Mouse (Mus musculus): ENCODE data around the gene Map2k5. TPM values are rescaled to one million over a fixed set of nuclear protein-coding genes. Genes with fewer than 3 reads are reported as not detected.

Gene Map2k5
- polyA plus RNA-seq, 1 experiment = 23.1 TPM

GRCm38 (mm10) chr9:63356721-63357120 is 21.0 kb downstream of the Map2k5 start:
- Histone ChIP-seq H3K4me1 (ENCODE audit: control insufficient read depth, insufficient read depth, insufficient read length, low read length) (no peaks in the 10 kb centered on the region), H3K4me3 (ENCODE audit: insufficient read depth, low read depth, low read length) (no peak overlapping the region), H3K27ac (replicated peaks; ENCODE audit: low read depth, low read length) (no peak overlapping the region)

DNA sequence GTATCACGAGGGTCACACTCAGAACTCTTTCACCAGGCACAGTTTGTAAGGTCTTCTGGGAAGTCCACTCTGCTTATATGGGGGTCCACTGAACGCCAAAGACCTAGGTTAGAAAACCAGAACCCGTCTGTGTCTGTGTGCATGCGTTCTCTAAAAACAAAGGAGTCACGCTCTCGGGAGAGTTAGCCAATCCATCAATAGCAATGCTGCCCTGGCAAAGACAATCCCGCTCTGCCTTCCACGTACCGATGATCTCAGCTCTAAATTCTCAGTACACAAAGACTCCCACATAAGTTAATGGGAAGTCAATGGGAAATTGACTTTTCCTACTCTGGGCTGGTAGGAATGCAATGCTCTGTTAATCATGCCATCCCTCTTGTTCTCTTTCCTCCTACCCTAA is 21.4 kb downstream of the Map2k5 start:
- H3K27ac ChIP-seq (replicated peaks; ENCODE audit: low read depth, low read length) = no peak overlapping the region
- H3K4me1 ChIP-seq (ENCODE audit: control insufficient read depth, insufficient read depth, insufficient read length, low read length) = no peaks in the 10 kb centered on the region
- H3K4me3 ChIP-seq (ENCODE audit: insufficient read depth, low read depth, low read length) = no peak overlapping the region

DNA sequence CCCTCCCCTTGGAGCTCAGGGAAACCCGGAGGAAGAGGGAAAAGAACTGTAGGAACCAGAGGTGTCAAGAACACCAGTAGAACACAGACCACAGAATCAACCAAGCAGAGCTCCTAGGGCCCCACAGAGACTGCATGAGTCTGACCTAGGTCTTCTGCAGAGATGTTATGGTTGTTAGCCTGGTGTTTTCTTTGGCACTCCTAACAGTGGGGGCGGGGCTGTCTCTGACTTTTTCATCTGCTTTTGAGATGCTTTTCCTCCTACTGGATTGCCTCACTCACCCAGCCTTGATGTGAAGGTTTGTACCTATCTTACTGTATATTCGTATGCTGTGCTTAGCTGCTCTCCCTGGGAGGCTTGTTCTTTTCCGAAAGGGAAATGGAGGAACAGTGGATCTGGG is 23.5 kb downstream of the Map2k5 start:
- Histone ChIP-seq H3K27ac (replicated peaks; ENCODE audit: low read depth, low read length) (no peak overlapping the region), H3K4me1 (ENCODE audit: control insufficient read depth, insufficient read depth, insufficient read length, low read length) (no peaks in the 10 kb centered on the region), H3K4me3 (ENCODE audit: insufficient read depth, low read depth, low read length) (no peak overlapping the region)

- Histone ChIP-seq H3K4me3 (ENCODE audit: insufficient read depth, low read depth, low read length) (no peak overlapping the region), H3K27ac (replicated peaks; ENCODE audit: low read depth, low read length) (no peak overlapping the region), H3K4me1 (ENCODE audit: control insufficient read depth, insufficient read depth, insufficient read length, low read length) (peaks cover 2% of the 10 kb centered on the region; the same call in 1 of the 2 replicates)
These were observed 27.7 kb downstream of the Map2k5 start for GRCm38 (mm10) chr9:63350030-63350429.

DNA sequence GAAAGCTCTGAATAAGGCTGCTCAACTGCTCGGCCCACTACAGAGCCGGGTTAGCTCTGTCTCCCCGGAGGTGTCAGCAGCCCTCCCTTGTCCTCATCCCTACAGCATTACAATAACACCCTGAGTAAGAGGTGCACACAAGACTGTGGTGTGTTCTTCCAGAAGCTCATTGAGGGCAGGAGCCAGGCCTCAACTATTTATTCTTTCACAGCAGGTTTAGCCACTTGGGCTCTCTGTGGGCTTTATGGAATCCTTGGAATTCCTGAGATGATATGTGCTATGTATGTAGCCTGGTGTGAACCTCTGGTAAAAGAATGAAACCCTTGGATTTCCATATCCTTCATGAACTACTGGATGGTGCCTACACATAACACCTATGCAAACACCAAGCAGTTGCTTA is 28.5 kb downstream of the Map2k5 start:
- peaks cover 2% of the 10 kb centered on the region; the same call in 1 of the 2 replicates for H3K4me1 ChIP-seq (ENCODE audit: control insufficient read depth, insufficient read depth, insufficient read length, low read length)
- no peak overlapping the region for H3K27ac ChIP-seq (replicated peaks; ENCODE audit: low read depth, low read length)
- H3K4me3 ChIP-seq (ENCODE audit: insufficient read depth, low read depth, low read length) = no peak overlapping the region

GRCm38 (mm10) chr9:63348146-63348545 is 29.6 kb downstream of the Map2k5 start:
- H3K4me1 ChIP-seq (ENCODE audit: control insufficient read depth, insufficient read depth, insufficient read length, low read length) = peaks cover 2% of the 10 kb centered on the region; the same call in 1 of the 2 replicates
- H3K4me3 ChIP-seq (ENCODE audit: insufficient read depth, low read depth, low read length) = no peak overlapping the region
- H3K27ac ChIP-seq (replicated peaks; ENCODE audit: low read depth, low read length) = no peak overlapping the region

GRCm38 (mm10) chr9:63346029-63346428 is 31.7 kb downstream of the Map2k5 start:
- Histone ChIP-seq H3K27ac (replicated peaks; ENCODE audit: low read depth, low read length) (no peak overlapping the region), H3K4me1 (ENCODE audit: control insufficient read depth, insufficient read depth, insufficient read length, low read length) (peaks cover 2% of the 10 kb centered on the region; the same call in 1 of the 2 replicates), H3K4me3 (ENCODE audit: insufficient read depth, low read depth, low read length) (no peak overlapping the region)

DNA sequence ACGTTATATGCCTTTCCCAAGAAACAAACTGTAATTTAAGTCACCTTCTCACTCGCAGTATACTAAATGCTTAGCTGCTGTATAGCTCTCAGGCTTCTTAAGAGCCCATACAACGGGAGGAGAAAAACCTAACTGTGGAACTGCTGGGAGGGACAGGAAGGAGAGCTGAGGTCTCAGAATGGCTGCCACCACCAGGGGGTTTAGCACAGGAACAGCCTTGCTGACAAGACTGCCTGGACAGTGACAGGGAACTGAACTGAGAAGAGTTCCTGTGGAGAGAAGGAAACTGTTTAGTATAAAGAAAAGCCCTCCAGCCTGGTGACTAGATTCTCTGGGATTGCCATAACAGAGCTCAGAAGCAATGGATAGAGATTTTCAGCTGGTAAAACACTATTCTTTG is 35.9 kb downstream of the Map2k5 start:
- no peak overlapping the region for H3K27ac ChIP-seq (replicated peaks; ENCODE audit: low read depth, low read length)
- peaks cover 2% of the 10 kb centered on the region; the same call in 1 of the 2 replicates for H3K4me1 ChIP-seq (ENCODE audit: control insufficient read depth, insufficient read depth, insufficient read length, low read length)
- H3K4me3 ChIP-seq (ENCODE audit: insufficient read depth, low read depth, low read length) = no peak overlapping the region

DNA sequence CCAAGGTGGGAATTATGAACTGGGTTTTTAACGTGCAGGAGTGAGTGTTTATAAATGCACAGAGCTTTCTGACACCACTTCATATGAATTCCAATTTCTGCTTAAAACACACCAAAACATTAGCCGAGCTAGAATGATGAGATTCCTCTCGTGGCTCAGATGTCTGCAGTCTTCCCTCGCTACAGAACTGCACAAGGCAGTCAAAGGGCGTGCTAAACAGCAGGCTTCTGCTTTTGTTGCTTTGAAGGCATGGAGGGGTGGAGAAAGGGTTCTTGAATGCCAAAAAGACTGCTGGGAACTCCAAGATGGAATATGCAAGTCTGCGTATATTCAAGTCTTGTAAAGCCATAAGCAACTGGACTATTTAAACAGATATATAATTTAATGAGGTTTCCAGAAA is 38.4 kb downstream of the Map2k5 start:
- H3K27ac ChIP-seq (replicated peaks; ENCODE audit: low read depth, low read length) = no peak overlapping the region
- H3K4me3 ChIP-seq (ENCODE audit: insufficient read depth, low read depth, low read length) = no peak overlapping the region
- H3K4me1 ChIP-seq (ENCODE audit: control insufficient read depth, insufficient read depth, insufficient read length, low read length) = no peaks in the 10 kb centered on the region

- H3K27ac ChIP-seq (replicated peaks; ENCODE audit: low read depth, low read length) = no peak overlapping the region
- no peaks in the 10 kb centered on the region for H3K4me1 ChIP-seq (ENCODE audit: control insufficient read depth, insufficient read depth, insufficient read length, low read length)
- H3K4me3 ChIP-seq (ENCODE audit: insufficient read depth, low read depth, low read length) = no peak overlapping the region
These were observed 39.0 kb downstream of the Map2k5 start for GRCm38 (mm10) chr9:63338716-63339115.

DNA sequence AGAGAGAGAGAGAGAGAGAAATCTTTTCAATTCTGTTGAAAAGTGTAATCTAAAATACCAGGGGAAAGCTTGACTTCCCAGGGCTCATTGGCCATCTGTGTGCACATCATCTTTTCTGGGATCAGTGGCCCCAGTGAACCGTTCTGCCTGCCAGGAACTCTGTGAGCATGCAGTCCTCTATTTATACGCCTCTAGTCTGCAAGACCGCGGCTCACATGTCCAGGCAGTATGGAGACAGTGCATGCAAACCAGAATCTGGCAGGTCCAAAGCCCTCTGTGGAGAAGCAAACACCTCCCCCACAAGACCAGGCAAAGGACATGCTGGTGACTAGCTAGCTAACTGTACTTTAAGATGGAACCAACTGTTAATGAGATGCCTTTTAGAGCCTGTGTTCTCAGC is 41.9 kb downstream of the Map2k5 start:
- Histone ChIP-seq H3K4me3 (ENCODE audit: insufficient read depth, low read depth, low read length) (no peak overlapping the region), H3K4me1 (ENCODE audit: control insufficient read depth, insufficient read depth, insufficient read length, low read length) (no peaks in the 10 kb centered on the region), H3K27ac (replicated peaks; ENCODE audit: low read depth, low read length) (no peak overlapping the region)

- no peaks in the 10 kb centered on the region for H3K4me1 ChIP-seq (ENCODE audit: control insufficient read depth, insufficient read depth, insufficient read length, low read length)
- no peak overlapping the region for H3K4me3 ChIP-seq (ENCODE audit: insufficient read depth, low read depth, low read length)
- no peak overlapping the region for H3K27ac ChIP-seq (replicated peaks; ENCODE audit: low read depth, low read length)
These were observed 44.6 kb downstream of the Map2k5 start for GRCm38 (mm10) chr9:63333074-63333473.

DNA sequence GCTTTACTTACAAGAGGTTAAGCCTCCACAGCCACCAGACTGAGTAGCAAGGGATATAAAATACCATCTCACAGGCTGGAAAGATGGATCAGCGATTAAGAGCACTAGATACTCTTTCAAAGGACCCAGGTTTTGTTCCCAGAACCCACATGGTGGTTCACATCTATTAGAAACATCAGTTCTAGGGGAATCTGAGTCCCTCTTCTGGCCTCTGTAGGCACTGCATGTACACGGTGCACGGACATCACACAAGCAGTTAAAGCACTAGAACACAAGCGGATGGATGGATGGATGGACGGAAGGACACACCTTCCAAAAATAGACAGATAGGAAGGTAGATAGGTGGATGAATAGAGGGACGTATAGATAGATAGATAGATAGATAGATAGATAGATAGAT is 46.5 kb downstream of the Map2k5 start:
- H3K4me1 ChIP-seq (ENCODE audit: control insufficient read depth, insufficient read depth, insufficient read length, low read length) = no peaks in the 10 kb centered on the region
- H3K4me3 ChIP-seq (ENCODE audit: insufficient read depth, low read depth, low read length) = no peak overlapping the region
- no peak overlapping the region for H3K27ac ChIP-seq (replicated peaks; ENCODE audit: low read depth, low read length)

GRCm38 (mm10) chr9:63328958-63329685 is 48.6 kb downstream of the Map2k5 start:
- Histone ChIP-seq H3K4me3 (ENCODE audit: insufficient read depth, low read depth, low read length) (no peak overlapping the region), H3K27ac (replicated peaks; ENCODE audit: low read depth, low read length) (no peak overlapping the region), H3K4me1 (ENCODE audit: control insufficient read depth, insufficient read depth, insufficient read length, low read length) (no peaks in the 10 kb centered on the region)

DNA sequence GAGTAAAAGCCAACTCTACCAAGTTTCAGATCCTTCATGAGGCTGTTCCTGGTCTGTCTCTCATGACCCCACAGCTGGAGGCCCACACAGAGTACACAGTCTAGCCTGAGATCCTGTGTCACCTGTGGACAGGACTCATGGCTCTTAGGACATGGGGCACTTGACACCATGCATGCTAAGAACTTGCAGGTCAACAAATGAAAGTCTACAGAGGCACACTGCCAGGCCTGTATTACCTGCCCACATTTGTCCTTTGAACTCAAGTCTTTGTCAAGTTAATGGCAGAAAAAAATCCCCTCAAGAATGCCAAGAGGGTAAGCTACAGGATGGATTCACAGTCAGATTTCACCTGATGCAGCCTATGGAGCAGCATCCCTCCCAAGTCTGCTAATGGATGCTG is 62.5 kb downstream of the Map2k5 start:
- no peak overlapping the region for H3K27ac ChIP-seq (replicated peaks; ENCODE audit: low read depth, low read length)
- H3K4me3 ChIP-seq (ENCODE audit: insufficient read depth, low read depth, low read length) = no peak overlapping the region
- no peaks in the 10 kb centered on the region for H3K4me1 ChIP-seq (ENCODE audit: control insufficient read depth, insufficient read depth, insufficient read length, low read length)

DNA sequence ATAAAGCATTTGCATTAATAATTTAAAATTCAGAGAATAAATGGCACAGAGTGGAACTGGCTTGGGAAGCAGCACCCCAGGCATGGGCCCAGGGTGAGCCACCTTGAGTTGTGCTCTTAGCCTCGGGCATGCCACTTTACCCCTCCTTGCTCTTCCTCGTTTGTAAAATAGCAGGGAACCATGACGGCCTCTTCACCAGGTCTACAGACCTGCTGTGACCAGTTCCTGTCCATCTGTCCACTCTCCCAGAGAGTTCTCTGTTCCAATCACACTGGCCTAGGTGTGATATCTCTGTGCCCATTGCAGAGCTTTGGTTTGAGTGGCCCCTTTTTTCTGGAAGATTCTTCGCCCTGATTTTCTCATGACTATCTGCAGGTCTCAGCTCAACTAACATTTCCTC is 63.6 kb downstream of the Map2k5 start:
- Histone ChIP-seq H3K4me1 (ENCODE audit: control insufficient read depth, insufficient read depth, insufficient read length, low read length) (no peaks in the 10 kb centered on the region), H3K27ac (replicated peaks; ENCODE audit: low read depth, low read length) (no peak overlapping the region), H3K4me3 (ENCODE audit: insufficient read depth, low read depth, low read length) (no peak overlapping the region)

Data from brown adipose tissue, adult 24 weeks (tissue).